Mouse (Mus musculus) small intestine, adult 2 months (tissue): ENCODE measurements around the gene Gm11168.
"Not testable (repeated sequence)": the region's sequence is repeated elsewhere in the genome, so short reads cannot be mapped to it uniquely, and the experiment has no call there.

Experiments
- CTCF ChIP-seq: fragments of 200-500 bp; IDR thresholded peaks from 2 replicates; pipeline ENCODE4 v1.5.1; 2012; ENCODE audit warnings: low read depth, mild to moderate bottlenecking, control low read depth, inconsistent platforms, low read length, moderate library complexity, mixed read lengths; ENCODE audit not compliant: insufficient replicate concordance, insufficient read length; ENCODE audit errors: extremely low read depth
- POLR2A ChIP-seq: fragments of 200-500 bp; IDR thresholded peaks from 2 replicates; pipeline ENCODE4 v1.6.1; 2012; ENCODE audit warnings: low read depth, mild to moderate bottlenecking, control low read depth, inconsistent platforms, low read length, moderate library complexity

DNA sequence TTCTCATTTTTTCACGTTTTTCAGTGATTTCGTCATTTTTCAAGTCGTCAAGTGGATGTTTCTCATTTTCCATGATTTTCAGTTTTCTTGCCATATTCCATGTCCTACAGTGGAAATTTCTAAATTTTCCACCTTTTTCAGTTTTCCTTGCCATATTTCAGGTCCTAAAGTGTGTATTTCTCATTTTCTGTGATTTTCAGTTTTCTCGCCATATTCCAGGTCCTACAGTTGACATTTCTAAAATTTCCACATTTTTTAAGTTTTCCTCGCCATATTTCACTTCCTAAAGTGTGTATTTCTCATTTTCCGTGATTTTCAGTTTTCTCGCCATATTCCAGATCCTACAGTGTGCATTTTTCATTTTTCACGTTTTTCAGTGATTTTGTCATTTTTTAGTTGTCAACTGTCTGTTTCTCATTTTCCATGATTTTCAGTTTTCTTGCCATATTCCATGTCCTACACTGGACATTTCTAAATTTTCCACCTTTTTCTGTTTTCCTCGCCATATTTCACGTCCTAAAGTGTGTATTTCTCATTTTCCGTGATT, 9.7 kb downstream of the Gm11168 start, which contains the start of gene Gm10721:
- not testable (repeated sequence) for TF ChIP-seq CTCF, POLR2A
